Mouse (Mus musculus) lung, postnatal 14 days (tissue): ENCODE measurements at regions not wholly inside any gene's neighbourhood (a gene's known extent, or its start where the extent isn't known, plus 50 kb on each side); places are given as distances from the start of the nearest gene placed in this dataset.
A peak's percentile ranks its signal among the peaks of the same experiment; 100 is the strongest.

Experiments
- DNase-seq: peaks from one replicate; pipeline ENCODE4 v3.0.0; 2021

DNA sequence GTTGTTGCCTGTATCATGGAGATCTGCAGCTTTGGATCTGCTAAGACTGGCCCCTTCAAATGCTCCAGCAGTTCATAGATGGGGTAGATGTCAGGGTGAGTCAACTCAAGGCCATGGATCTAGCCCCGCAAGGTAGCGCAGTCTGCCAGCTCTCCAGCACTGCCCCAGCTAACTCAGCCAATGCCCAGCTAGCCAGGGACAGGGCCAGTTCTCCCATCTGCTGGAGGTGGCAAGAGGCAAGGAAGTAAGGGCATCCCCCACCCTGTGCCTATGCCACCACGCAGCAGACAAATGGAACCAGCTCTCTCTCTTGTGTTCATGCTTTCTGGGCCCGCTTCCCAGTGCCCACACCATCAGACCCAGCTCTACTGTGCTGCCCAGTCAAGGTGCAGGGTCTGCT is 102.5 kb downstream of the Foxb1 start:
- no peak for DNase-seq

DNA sequence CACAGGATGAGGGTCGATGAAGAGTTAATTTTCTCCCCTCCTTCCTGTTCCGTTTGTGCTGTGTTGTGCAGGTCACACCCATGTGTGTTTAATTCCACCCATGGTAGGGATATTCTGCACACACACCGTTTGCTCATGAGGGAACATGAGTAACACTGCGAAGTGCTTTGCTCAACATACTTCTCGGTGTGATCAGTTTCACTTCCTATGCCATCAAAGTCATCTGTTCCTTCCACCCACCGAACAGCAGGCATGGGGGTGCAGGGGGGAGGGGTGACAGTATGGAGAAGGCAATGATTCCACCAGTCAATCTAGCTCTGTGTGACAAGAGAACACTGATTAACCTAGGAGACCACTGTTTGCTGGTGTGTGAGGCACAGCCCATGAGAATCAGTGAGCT is 104.7 kb downstream of the Foxb1 start:
- DNase-seq = no peak

DNA sequence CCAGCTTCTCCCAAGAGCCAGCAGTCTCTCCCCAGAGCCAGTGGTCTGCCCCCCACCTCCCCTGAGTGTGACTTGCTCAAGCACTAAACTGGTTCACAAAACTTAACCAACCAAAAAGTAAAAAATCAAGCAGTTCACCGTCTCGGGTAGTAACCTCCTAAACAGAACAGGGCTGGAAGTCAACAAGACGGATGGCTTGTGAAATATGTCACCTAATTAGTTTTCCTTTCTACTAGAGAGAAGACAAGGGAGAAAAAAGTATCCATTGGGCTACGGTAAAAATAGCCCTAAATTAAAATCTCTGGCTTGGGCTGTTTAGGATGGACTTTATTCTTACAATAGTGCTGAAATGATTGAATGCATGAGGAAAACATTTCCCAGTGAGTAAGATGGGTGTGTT is 108.6 kb downstream of the Foxb1 start:
- no peak for DNase-seq

DNA sequence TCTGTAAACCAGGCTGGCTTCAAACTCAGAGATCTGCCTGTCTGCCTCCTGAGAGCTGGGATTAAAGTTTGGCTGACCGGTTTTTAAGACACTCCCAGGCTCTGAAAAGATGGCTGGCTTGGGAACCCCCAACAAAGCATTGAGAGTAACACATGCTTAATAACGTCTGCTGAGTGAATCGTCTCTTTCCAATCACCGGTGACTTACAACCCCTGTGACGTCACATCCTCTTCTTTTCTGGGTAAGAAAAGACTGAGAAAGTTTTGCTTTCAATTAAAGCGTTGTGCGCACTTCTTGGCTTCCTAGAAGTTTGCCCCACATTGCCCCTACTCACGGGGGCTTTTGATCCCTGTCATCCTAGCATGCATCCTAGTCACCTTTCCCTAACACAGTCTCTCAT is 109.1 kb downstream of the Foxb1 start:
- DNase-seq = no peak

DNA sequence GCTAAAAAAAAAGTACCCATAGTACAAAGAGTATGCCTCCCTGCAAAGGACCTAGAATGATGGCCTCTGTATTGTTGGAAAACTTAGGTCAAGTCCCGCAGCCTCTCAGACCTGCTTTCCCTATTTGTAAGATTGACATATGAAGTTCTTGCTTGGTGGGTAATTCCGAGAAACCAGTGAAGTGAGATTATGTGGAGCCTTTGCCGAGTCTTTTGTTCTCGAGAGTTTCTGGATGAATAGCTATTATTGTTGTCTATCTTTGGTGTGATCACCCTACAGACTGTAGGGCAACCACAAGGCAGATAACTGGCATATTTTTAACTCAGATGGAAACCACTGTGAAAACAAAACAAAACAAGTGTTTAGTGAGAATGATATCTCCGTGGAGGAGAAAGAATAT is 118.1 kb downstream of the Foxb1 start:
- DNase-seq = no peak

DNA sequence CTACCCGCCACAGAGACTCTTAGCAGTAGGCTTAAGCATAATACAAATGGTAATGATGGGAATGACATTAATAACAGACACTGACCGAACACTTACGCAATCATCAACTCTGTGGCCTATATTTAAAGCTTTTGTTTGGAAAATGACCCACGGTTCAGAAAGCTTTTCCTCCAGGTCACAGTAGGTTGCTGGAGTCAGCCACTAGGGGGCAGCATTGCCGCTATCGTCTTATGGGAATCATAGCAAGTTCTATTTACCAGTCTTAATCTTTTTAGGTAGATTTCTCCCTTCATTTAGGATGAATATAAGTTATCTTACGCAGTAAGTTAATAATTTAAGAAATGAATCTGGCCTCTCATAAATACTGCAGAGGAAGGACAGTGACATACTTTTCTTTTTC is 137.4 kb downstream of the Foxb1 start:
- DNase-seq = peak; percentile 86

DNA sequence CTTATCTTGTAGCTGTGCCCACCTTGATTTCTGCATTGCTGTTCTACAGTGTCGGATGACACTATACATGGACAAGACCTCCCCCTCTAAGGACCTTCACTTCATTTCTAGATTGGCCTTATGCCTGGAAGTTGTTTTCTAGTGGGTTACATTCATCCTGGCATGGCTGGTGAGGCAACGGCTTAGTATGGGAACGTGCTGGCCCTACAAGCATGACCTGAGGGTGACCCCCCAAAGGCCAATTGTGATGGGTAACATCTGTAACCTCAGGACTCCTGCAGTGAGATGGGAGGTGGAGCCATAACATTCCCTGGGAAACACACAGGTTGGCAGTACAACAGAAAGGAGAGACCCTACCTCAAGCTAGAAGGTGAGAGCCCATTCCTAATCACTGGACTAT is 139.7 kb downstream of the Foxb1 start:
- DNase-seq = peak; percentile 4

DNA sequence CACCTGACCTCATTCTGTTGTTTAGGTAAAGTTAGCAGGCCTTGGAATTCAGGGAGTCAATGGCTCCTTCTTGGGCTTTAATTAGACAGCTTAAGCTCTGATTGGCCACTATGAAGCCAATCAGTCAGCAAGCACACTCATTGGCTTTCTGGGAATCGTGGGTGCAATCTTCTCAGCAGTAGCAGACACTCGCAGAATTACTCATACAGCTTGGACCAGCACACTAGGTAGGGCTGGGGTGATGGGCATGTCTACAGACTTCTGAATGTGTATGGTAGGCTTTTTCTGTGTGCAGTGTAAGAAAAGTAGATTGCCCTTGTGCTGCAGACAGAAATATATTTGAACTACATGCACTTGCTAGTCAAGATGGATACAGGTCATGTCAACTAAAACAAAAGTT is 143.4 kb downstream of the Foxb1 start:
- DNase-seq = no peak

DNA sequence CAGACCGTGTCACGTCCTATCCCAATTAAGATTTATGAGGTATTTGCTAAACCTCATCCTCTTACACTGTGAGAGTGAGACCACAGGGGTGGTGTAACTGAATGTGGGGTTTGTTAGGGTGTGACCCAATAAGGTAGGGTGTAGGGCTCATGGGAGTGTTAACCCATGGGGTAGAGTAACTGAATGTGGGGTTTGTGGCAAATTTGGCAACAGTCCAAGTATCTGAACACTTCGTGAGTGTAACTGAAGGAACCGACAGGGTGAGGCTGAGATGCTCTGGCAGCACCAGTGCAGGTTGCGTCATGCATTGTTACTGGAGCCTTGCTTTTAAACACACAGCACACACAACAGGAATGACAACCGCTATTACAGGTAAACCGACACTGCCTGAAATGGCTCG is 144.1 kb downstream of the Anxa2 start:
- no peak for DNase-seq

DNA sequence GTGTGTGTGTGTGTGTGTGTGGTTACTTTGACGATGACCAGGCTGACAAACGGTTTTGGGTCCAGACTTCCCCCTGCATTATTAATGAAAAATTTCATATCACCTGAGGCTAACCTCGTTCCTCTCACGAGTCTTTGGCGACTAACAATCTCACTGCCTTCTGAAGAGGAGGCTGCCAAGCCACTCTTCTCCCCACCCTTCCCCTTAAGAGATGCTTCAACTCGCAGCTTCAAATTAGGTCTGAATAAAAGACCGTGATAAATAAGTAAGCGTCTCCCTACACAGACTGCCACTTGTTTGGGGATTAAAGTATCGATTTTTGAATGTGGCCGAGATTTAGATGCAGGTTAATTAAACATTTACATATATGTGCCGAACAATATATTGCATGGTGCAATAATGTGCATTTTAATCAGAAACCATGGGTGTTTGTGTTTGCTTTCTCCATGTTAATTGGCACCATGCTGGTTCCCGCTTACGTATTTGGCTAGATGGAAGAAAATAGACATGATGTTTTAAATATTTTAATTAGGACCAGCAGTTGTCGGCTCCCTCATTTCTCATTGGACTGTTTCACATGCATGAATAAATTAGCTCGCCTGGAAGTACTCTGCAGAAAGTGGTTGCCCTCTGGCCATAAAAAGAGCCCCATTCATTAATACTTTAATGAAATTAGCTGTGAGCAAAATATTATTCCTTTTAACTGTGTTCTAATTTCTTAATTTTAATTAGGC is 139.1 kb downstream of the Anxa2 start:
- DNase-seq = no peak

DNA sequence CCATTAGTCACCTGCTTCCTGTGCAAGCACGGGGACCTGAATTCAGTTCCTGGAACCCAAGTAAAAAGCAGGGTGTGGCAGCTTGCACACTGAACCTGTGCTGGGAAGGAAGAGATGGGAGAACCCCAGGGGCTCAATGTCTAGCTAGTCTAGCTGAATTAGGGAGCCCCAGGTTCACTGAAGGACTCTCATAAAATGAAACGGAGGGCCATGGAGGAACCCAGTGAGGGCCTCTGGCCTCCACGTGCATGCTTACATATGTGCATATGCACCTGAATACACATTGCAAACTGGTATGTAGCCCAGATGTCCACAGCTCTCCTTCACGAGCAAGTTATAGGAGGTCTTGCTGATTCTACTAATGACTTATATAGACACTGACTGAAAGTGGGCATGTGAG is 135.4 kb downstream of the Anxa2 start:
- no peak for DNase-seq

DNA sequence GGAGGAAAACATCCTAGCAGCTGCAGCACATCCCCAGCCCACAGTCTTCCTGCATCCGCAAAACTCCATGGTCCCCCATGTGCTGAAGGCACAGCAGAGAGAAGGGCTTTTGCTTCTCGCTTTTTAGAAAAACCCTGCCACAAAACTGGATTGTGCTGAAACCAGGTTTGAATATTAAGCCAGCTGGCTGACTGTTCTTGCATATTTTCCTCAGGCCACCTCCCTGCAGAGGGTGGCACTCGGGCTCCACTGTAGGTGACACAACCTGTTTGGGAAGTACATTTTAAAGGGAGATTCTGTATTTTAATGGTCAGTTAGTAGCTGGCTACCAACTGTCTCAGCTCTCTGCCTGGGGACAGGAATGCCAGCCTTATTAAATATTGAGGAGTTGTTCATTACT is 133.7 kb downstream of the Anxa2 start:
- DNase-seq = no peak

DNA sequence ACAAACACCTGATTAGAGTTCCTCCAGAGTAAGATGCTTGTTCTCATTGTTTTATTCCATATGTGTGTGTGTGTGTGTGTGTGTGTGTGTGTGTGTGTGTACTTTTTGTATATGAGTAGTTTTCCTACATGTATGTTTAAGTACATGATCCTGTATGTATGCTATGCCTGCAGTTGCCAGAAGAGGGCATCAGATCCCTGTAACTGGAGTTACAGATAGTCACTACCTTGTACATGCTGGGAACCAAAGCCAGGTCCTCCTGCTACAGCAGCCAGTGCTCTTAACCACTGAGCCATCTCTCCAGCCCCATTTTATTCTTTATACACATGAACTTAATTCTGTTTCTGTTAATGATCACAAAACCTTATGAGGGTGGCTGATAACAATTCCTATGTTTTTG is 127.8 kb downstream of the Anxa2 start:
- no peak for DNase-seq

DNA sequence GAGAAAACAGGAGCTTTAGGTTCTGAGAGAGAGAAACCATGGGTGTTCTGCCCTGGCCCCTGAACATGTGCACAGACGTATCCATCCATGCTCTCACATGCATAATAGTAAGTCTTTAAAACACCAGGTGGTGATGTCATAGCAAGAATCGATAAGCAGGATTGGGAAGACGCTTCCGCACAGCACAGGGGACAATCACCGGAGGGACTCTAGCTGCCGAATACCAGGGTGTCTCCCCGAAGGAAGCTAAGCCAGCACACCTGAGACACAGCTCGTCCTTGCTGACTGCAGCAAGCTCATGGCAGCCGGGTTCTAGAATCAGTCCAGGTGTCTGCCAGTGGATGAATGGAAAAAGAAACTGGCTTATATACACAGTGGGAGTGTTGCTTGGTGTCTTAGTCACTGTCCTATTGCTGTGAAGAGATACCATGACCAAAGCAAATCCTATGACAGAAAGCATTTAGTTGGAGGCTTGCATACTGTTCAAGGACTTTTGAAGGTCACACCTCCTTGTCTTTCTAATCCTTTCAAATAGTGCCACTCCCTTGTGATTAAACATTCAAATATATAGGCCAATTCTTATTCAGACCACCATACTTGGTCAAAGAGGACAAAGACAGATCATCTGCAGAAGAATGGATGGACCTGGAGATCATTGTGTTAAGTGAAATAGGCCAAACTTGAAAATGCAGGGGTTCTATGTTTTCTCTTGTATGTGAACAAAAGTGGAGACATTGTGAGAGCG is 124.4 kb downstream of the Anxa2 start:
- DNase-seq = no peak

DNA sequence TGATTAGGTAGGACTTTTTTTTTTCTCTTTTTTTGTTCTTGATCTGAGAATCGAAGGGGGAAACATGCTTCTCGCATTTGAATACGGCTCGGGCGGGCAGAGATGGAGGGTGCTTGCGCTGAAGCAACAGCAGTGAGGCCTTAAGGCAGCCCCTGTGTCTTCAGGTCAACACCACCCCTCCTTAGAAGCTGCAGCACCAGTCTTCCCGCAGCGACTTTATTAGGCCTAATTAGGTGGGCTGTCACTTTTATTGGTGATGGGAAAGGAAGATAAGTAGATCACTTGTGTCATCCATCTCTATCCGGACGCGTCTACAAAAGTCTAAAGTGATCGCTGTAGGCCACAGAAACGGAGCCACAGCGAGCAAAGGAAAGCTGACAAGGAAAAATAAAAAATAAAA is 122.0 kb downstream of the Anxa2 start:
- DNase-seq = no peak

DNA sequence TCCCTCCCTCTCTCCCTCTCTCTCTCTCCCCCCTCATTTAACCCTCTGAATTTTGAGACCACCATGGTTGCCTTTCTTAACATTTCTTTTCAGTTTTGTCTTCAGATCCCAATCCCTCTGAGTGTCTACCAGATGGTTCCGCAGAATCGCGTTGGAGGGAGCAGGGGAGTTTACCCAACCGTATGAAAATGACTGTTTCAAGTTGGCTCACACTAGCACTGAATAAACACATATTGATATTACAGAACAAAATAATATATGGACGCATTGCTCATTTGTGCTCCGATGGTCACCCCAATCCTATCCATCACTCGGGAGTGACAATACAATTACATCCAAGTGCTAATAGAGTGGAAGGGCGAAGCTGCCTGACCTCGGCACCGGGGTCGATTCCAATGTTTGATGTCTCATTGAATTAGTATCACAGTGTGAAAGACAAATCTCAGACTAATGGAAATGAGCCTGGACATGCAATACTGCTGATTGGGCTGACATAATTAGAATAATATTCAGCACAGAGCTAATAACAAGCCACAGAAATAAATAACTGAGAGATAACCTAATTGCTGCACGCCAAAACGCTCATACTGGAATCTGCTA is 115.3 kb downstream of the Anxa2 start:
- DNase-seq = no peak

DNA sequence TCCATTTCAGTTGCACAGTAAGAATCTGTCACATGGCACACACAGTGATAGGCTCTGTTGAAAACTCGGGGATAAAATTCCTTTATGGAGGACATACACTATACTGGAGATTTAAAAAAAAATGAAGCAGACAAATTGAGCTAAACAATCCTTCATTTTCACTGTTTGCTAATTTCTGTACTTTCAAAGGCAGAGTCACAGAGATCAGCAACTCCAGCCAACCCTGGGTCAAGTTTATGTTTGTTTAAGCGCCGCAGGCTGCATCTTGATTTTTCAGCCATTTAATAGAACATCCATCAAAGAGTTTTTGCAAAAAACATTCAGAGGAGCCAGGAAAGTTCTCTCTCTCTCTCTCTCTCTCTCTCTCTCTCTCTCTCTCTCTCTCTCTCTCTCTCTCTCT is 114.8 kb downstream of the Anxa2 start:
- DNase-seq = no peak

DNA sequence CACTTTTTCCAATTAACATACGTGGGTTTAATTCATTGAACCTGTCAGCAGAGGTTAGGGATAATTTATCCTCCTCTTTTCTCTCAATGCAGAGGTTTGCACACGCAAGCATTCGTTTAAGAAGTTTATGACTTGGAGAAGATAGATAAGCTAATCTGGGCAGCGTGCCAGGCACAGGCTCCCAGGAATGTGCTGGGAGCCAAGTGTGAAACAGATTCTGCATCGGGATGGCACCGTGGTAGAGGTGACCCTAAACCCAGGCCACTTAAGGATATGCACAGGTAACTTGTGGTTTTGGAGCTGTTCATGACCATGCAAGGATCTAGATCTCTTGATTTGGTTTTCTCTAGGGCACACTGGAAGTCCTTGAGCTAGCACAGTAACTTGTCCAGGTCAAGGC is 113.6 kb downstream of the Anxa2 start:
- peak; percentile 27 for DNase-seq

DNA sequence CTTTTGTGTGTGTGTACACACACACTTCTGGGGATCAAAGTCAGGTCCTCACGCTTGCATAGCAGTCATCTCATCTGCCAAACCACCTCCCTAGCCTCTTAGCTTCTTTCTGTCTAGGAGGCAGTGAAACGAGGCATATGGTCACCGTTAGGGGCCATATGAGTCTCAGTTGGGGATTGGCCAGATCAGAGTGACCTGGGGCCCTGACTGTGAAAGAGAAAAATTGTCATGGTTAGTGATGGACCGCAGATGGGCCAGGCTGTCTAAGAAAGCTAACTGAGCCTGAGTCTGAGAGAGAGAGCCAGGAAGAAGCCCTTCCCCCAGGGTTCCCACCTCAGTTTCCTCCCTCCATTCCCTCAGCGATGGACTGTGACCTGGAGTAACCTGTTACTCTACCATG is 89.8 kb downstream of the Anxa2 start:
- peak; percentile 22 for DNase-seq
